Mouse (Mus musculus): ENCODE data around the gene Myo5c.

DNA sequence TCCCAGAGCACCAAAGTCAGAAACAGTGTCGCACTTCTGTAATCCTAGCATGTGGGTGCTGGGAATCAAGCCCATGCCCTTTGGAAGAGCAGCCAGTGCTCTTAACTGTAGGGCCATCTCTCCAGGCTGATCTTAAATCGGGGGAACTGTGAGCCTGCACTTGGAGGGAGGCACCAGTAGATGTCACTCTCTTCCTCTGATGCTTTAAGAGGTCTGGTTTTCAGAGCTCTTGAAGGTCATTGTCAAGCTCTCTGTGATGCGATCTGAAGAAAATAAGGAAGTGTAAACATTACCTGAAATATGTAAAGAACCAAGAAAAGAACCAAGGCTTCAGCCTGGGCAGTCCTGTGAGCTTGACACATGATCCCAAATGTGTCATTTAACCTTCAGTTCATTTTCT lies 51.0 kb downstream of the Myo5c start:
- TF ChIP-seq CTCF (IDR thresholded peaks at IDR 0.05; ENCODE audit: extremely low read depth, insufficient read length, insufficient replicate concordance, low read depth, low read length) (peak; percentile 47; the same call in 1 of the 2 replicates), POLR2A (IDR thresholded peaks at IDR 0.05; ENCODE audit: low read depth, low read length) (no peak)
